Mouse (Mus musculus): ENCODE data around the gene Zfp612.

Gene Zfp612

GRCm38 (mm10) chr8:110134236-110134635, 54.7 kb downstream of the Zfp612 start:
- DNase-seq (ENCODE audit: low spot score) = no peak

- no peak for DNase-seq (ENCODE audit: low spot score)
Observed at GRCm38 (mm10) chr8:110135515-110135914, 56.0 kb downstream of the Zfp612 start.

GRCm38 (mm10) chr8:110140156-110140555, 60.6 kb downstream of the Zfp612 start:
- no peak for DNase-seq (ENCODE audit: low spot score)

- no peak for DNase-seq (ENCODE audit: low spot score)
Observed at GRCm38 (mm10) chr8:110140770-110141169, 61.2 kb downstream of the Zfp612 start.

Measured in MN1 (cell line).